Mouse (Mus musculus): ENCODE results near the gene Tnrc6b.
"Not testable (repeated sequence)": the region's sequence is repeated elsewhere in the genome, so short reads cannot be mapped to it uniquely, and the experiment has no call there.

Gene Tnrc6b

GRCm38 (mm10) chr15:80910790-80911531 is 199.8 kb downstream of the Tnrc6b start:
- no peak for DNase-seq (ENCODE audit: low spot score in 2 of 2)

GRCm38 (mm10) chr15:80912175-80912574 is 201.1 kb downstream of the Tnrc6b start:
- DNase-seq (ENCODE audit: low spot score in 2 of 2): no peak

- DNase-seq (ENCODE audit: low spot score in 2 of 2): no peak
Observed at GRCm38 (mm10) chr15:80913803-80914202, 202.7 kb downstream of the Tnrc6b start.

- DNase-seq (ENCODE audit: low spot score in 2 of 2): no peak
Observed at GRCm38 (mm10) chr15:80915850-80916249, 204.7 kb downstream of the Tnrc6b start.

- no peak for DNase-seq (ENCODE audit: low spot score in 2 of 2)
Observed at GRCm38 (mm10) chr15:80916621-80917020, 205.5 kb downstream of the Tnrc6b start.

GRCm38 (mm10) chr15:80920346-80920745 is 209.2 kb downstream of the Tnrc6b start:
- no peak for DNase-seq (ENCODE audit: low spot score in 2 of 2)

- no peak for DNase-seq (ENCODE audit: low spot score in 2 of 2)
Observed at GRCm38 (mm10) chr15:80921781-80922180, 210.7 kb downstream of the Tnrc6b start.

- no peak for DNase-seq (ENCODE audit: low spot score in 2 of 2)
Observed at GRCm38 (mm10) chr15:80924211-80924610, 213.1 kb downstream of the Tnrc6b start.

GRCm38 (mm10) chr15:80928811-80929355 is 217.8 kb downstream of the Tnrc6b start:
- no peak for DNase-seq (ENCODE audit: low spot score in 2 of 2)

GRCm38 (mm10) chr15:80930048-80930571 is 219.0 kb downstream of the Tnrc6b start:
- no peak for DNase-seq (ENCODE audit: low spot score in 2 of 2)

GRCm38 (mm10) chr15:80930676-80931320 is 219.7 kb downstream of the Tnrc6b start:
- not testable (repeated sequence) for DNase-seq (ENCODE audit: low spot score in 2 of 2)

GRCm38 (mm10) chr15:80931345-80931960 is 220.3 kb downstream of the Tnrc6b start:
- DNase-seq (ENCODE audit: low spot score in 2 of 2): no peak

GRCm38 (mm10) chr15:80934841-80935240 is 223.7 kb downstream of the Tnrc6b start:
- no peak for DNase-seq (ENCODE audit: low spot score in 2 of 2)

GRCm38 (mm10) chr15:80936686-80937085 is 225.6 kb downstream of the Tnrc6b start:
- no peak for DNase-seq (ENCODE audit: low spot score in 2 of 2)

GRCm38 (mm10) chr15:80938615-80939014 is 227.5 kb downstream of the Tnrc6b start:
- no peak for DNase-seq (ENCODE audit: low spot score in 2 of 2)

- no peak for DNase-seq (ENCODE audit: low spot score in 2 of 2)
Observed at GRCm38 (mm10) chr15:80939401-80939800, 228.3 kb downstream of the Tnrc6b start.

- DNase-seq (ENCODE audit: low spot score in 2 of 2): no peak
Observed at GRCm38 (mm10) chr15:80941468-80942040, 230.4 kb downstream of the Tnrc6b start.

- DNase-seq (ENCODE audit: low spot score in 2 of 2): peak in 1 of 2 experiments; percentile 38
Observed at GRCm38 (mm10) chr15:80945851-80946250, 234.7 kb downstream of the Tnrc6b start.

GRCm38 (mm10) chr15:80948145-80949135 is 237.3 kb downstream of the Tnrc6b start, which contains the start of gene Adsl:
Gene Adsl, plus strand, starts transcription at chr15:80948490.
- peak; percentile 84 to 87 for DNase-seq (ENCODE audit: low spot score in 2 of 2)

GRCm38 (mm10) chr15:80949431-80949830 is 238.3 kb downstream of the Tnrc6b start:
- no peak for DNase-seq (ENCODE audit: low spot score in 2 of 2)

GRCm38 (mm10) chr15:80950055-80950454 is 238.9 kb downstream of the Tnrc6b start:
- DNase-seq (ENCODE audit: low spot score in 2 of 2): no peak
